Mouse (Mus musculus) heart, embryonic 10.5 days (tissue): ENCODE measurements around the gene Slc9a8. TPM values are rescaled to one million over a fixed set of nuclear protein-coding genes. Genes with fewer than 3 reads are reported as not detected.

Experiments used
- DNase-seq: peaks from one replicate; pipeline ENCODE4 v3.0.0-alpha.2; 2017; ENCODE audit warnings: low spot score
- H3K27ac ChIP-seq: fragments of 300-500 bp; sonication (generic); 2 replicates; pipeline ENCODE4 v1.5.1; 2016; ENCODE audit warnings: mild to moderate bottlenecking
- H3K27me3 ChIP-seq: fragments of 300-500 bp; sonication (generic); 2 replicates; pipeline ENCODE4 v1.6.1; 2016; ENCODE audit warnings: mild to moderate bottlenecking; ENCODE audit not compliant: poor library complexity, insufficient read depth, severe bottlenecking
- H3K36me3 ChIP-seq: fragments of 300-500 bp; sonication (generic); 2 replicates; pipeline ENCODE4 v1.6.1; 2016; ENCODE audit warnings: mild to moderate bottlenecking, moderate library complexity
- H3K4me1 ChIP-seq: fragments of 300-500 bp; sonication (generic); 2 replicates; pipeline ENCODE4 v1.6.1; 2016; ENCODE audit warnings: mild to moderate bottlenecking
- H3K4me3 ChIP-seq: fragments of 300-500 bp; sonication (generic); 2 replicates; pipeline ENCODE4 v1.5.1; 2016; ENCODE audit warnings: mild to moderate bottlenecking, moderate library complexity
- H3K9me3 ChIP-seq: fragments of 300-500 bp; sonication (generic); 2 replicates; pipeline ENCODE4 v1.6.1; 2016; ENCODE audit warnings: mild to moderate bottlenecking, moderate library complexity
- WGBS: fragments of 180-500 bp; shearing (Covaris S2); methylation state at CpG from one replicate; pipeline ENCODE4 v1.1.7; 2016; 5-methylcytosine and 5-hydroxymethylcytosine counted together
- polyA plus RNA-seq: library from polyadenylated mRNA; unstranded; fragments of >200 nt; fragmentation: Nextera tagmentation; extraction: Ambion mirVana; gene quantifications from 2 replicates; pipeline ENCODE4 v1.2.1, GENCODE M21; 2016

Gene Slc9a8
- polyA plus RNA-seq, 1 experiment from 2014 or later: 23.0 TPM

DNA sequence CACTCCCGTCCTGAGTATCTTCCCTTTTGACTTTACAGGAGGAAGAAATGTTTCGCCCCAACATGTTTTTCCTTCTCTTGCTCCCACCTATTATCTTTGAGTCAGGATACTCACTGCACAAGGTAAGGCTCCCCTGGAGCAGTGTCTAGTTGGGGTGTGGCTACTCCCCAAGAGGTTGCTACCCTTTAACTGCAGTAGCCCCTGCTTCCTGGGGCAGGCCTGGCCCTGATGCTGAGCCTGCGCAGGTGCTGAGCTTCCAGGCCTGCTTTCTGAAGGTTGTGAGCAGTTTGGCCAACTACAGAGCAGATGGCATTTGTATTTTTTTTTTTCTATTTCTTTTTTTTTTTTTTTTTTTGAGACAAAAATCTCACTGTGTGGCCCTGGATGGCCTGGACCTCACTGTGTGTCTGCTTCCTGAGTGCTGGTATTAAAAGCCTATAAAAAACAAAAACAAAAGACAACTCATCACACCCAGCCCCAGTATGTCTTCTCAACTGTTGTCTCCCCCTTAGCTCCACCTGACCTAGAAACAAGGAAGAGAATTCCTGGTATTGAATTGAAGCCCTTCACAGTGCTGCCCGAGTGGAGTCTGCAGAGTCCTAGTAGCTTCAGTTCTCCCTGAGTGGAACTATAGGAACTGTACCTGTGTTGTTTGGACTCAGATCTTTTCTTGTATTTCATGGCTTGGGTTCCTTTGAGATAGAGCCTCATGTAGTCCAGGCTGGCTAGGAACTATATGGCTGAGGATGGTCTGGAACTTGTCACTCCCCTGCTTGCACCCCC, 22.1 kb downstream of the Slc9a8 start:
- no peak for DNase-seq
- peaks cover 90% of the 10 kb centered on the region for H3K36me3 ChIP-seq
- 96% methylated on average over 4 of the region's 4 CpGs for WGBS
- no peaks in the 10 kb centered on the region for H3K27me3 ChIP-seq
- no peaks in the 10 kb centered on the region for H3K4me1 ChIP-seq
- no peak overlapping the region for H3K27ac ChIP-seq
- H3K4me3 ChIP-seq: no peak overlapping the region
- H3K9me3 ChIP-seq: no peaks in the 10 kb centered on the region

- Histone ChIP-seq H3K9me3 (no peaks in the 10 kb centered on the region), H3K36me3 (peaks cover 90% of the 10 kb centered on the region), H3K4me3 (no peak overlapping the region), H3K4me1 (0 out of 2 replicates have a peak, but pooled peaks cover 3% of the 10 kb centered on the region), H3K27me3 (no peaks in the 10 kb centered on the region), H3K27ac (peak overlapping the region; percentile 50; the same call in 1 of the 2 replicates)
- DNase-seq: no peak
- WGBS: 82% methylated on average over 20 of the region's 20 CpGs
These were observed 24.6 kb downstream of the Slc9a8 start for GRCm38 (mm10) chr2:167445911-167446780.

- no peaks in the 10 kb centered on the region for H3K27me3 ChIP-seq
- no peak for DNase-seq
- 0 out of 2 replicates have a peak, but pooled peaks cover 3% of the 10 kb centered on the region for H3K4me1 ChIP-seq
- H3K9me3 ChIP-seq: no peaks in the 10 kb centered on the region
- H3K27ac ChIP-seq: peak overlapping the region; percentile 50; the same call in 1 of the 2 replicates
- H3K36me3 ChIP-seq: peaks cover 86% of the 10 kb centered on the region
- H3K4me3 ChIP-seq: no peak overlapping the region
- 89% methylated on average over 7 of the region's 7 CpGs for WGBS
These were observed 25.7 kb downstream of the Slc9a8 start for GRCm38 (mm10) chr2:167447207-167447606.

GRCm38 (mm10) chr2:167447629-167448028, 26.1 kb downstream of the Slc9a8 start:
- Histone ChIP-seq H3K27ac (peak overlapping the region; percentile 39; the same call in 1 of the 2 replicates), H3K4me1 (0 out of 2 replicates have a peak, but pooled peaks cover 3% of the 10 kb centered on the region), H3K4me3 (no peak overlapping the region), H3K36me3 (peaks cover 83% of the 10 kb centered on the region), H3K9me3 (no peaks in the 10 kb centered on the region), H3K27me3 (no peaks in the 10 kb centered on the region)
- WGBS: 79% methylated on average over 8 of the region's 8 CpGs
- DNase-seq: peak; percentile 93

DNA sequence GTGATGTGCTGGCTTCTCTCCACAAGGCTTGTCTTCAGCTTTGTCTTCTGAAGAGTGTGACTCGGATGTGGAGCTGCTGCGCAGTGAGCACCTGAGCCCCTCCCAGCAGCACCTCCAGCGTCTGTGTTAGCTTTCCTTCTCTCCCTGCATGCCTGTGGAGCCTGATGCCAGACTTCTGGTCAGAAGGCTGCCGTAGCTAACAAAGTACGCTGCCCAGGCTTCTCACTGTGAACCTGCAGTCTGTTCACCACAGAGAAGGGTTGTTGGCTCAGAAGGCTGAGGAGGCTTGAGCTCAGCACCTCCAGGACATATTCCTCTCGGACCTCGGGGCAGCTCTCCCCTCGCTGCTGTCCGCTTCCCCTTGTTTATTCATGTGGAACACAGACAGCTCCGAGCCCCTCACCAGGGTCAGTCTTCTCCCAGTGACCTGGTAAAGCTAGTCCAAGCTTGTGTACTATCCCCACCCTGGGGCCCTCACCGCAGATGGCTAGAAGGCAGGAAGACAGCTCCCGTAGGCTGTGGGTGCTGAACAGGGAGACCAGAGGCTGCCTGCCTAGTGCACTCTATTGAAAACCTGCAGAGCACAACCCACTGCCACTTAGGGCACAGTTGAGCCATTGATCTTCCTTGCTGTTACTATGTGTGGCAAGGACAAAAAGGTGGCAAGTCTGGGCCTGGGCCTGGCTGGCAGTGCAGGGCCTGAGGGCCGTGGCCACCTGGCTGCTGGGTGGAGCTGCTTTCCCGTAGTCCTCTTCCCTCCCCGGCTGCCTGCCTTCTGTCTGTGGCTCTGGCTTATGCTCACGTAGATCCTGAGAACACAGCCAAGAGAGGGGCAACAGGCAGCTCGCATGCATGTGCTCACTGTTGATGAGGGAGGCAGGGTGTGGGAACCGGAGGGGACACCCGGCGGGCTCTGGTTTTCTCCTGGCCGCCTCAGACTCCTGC, 28.1 kb downstream of the Slc9a8 start:
- peaks cover 83% of the 10 kb centered on the region for H3K36me3 ChIP-seq
- 90% methylated on average over 21 of the region's 21 CpGs for WGBS

GRCm38 (mm10) chr2:167450647-167451046, 29.1 kb downstream of the Slc9a8 start:
- no peaks in the 10 kb centered on the region for H3K9me3 ChIP-seq
- H3K36me3 ChIP-seq: peaks cover 81% of the 10 kb centered on the region
- no peak overlapping the region for H3K27ac ChIP-seq
- H3K4me3 ChIP-seq: no peak overlapping the region
- H3K27me3 ChIP-seq: no peaks in the 10 kb centered on the region
- 90% methylated on average over 8 of the region's 8 CpGs for WGBS
- 0 out of 2 replicates have a peak, but pooled peaks cover 3% of the 10 kb centered on the region for H3K4me1 ChIP-seq
- no peak for DNase-seq

More for the DNA sequence above, 28.1 kb downstream of the Slc9a8 start:
- Histone ChIP-seq H3K4me1 (0 out of 2 replicates have a peak, but pooled peaks cover 3% of the 10 kb centered on the region), H3K4me3 (no peak overlapping the region), H3K27ac (peak overlapping the region; percentile 23; the same call in 1 of the 2 replicates), H3K9me3 (no peaks in the 10 kb centered on the region), H3K27me3 (no peaks in the 10 kb centered on the region)
- DNase-seq: no peak

DNA sequence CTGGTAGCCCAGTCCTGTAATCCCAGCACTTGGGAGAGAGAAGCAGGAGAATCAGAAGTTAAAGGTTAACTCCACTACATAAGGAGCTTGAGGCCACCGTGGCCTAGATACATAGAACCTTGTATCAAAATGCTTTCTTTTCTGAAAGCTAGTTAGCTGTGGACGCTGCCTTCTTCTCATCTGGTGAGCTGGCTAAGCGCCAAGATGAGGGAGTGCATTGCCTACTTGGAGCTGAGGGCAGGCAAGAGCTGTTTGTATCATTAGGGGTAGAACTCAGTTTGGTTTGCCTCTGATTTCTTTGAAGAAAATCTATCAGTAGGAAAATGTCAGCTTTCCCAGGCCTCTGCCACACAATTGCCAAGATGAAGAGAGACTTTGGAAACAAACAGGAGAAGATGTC, 32.3 kb downstream of the Slc9a8 start:
- no peaks in the 10 kb centered on the region for H3K9me3 ChIP-seq
- no peak overlapping the region for H3K27ac ChIP-seq
- H3K4me3 ChIP-seq: no peak overlapping the region
- DNase-seq: no peak
- 90% methylated on average over 3 of the region's 3 CpGs for WGBS
- 0 out of 2 replicates have a peak, but pooled peaks cover 3% of the 10 kb centered on the region for H3K4me1 ChIP-seq
- H3K36me3 ChIP-seq: peaks cover 86% of the 10 kb centered on the region
- no peaks in the 10 kb centered on the region for H3K27me3 ChIP-seq

DNA sequence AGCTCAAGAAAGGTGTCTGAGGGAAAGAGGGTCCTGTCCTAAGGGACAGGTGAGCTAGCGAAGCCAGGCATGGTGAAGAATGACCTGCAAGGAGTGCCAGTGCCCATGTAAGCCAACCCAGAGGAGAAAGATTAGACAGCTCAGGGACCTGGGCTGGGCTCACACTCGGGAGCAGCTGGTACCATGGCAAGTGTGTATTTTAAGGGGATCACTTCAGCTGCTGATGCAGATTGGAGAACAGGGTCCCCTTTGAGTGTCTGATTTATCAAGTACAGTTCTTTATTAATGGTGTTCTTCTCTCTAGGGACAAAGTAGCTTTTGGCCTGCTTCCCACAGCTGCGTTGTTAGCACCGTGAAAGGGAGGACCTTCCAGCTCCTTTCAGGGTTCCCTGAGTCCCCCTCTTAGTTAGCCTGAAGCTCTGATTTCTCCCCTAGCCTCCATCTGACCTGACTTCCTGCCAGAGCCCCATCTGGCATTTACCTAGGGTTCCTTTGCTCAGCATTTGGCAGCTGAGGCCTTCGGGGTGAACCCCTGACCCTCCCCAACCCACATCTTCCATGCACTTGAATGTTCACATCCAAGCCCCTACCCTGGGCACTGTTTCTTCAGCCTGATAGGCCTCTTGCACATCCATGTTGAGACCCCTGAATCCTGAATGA, 35.0 kb downstream of the Slc9a8 start:
- Histone ChIP-seq H3K9me3 (no peaks in the 10 kb centered on the region), H3K27ac (no peak overlapping the region), H3K4me3 (no peak overlapping the region), H3K27me3 (no peaks in the 10 kb centered on the region), H3K36me3 (peaks cover 90% of the 10 kb centered on the region), H3K4me1 (no peaks in the 10 kb centered on the region)
- WGBS: 96% methylated on average over 5 of the region's 5 CpGs
- no peak for DNase-seq

GRCm38 (mm10) chr2:167457213-167457612, 35.7 kb downstream of the Slc9a8 start:
- Histone ChIP-seq H3K27ac (no peak overlapping the region), H3K4me3 (no peak overlapping the region), H3K27me3 (no peaks in the 10 kb centered on the region), H3K36me3 (peaks cover 92% of the 10 kb centered on the region), H3K9me3 (no peaks in the 10 kb centered on the region), H3K4me1 (no peaks in the 10 kb centered on the region)
- DNase-seq: no peak
- WGBS: 93% methylated on average over 9 of the region's 9 CpGs

GRCm38 (mm10) chr2:167458548-167458947, 37.0 kb downstream of the Slc9a8 start:
- H3K27me3 ChIP-seq: no peaks in the 10 kb centered on the region
- no peak overlapping the region for H3K27ac ChIP-seq
- no peaks in the 10 kb centered on the region for H3K9me3 ChIP-seq
- no peaks in the 10 kb centered on the region for H3K4me1 ChIP-seq
- WGBS: 87% methylated on average over 3 of the region's 3 CpGs
- peaks cover 82% of the 10 kb centered on the region for H3K36me3 ChIP-seq
- no peak for DNase-seq
- H3K4me3 ChIP-seq: no peak overlapping the region

DNA sequence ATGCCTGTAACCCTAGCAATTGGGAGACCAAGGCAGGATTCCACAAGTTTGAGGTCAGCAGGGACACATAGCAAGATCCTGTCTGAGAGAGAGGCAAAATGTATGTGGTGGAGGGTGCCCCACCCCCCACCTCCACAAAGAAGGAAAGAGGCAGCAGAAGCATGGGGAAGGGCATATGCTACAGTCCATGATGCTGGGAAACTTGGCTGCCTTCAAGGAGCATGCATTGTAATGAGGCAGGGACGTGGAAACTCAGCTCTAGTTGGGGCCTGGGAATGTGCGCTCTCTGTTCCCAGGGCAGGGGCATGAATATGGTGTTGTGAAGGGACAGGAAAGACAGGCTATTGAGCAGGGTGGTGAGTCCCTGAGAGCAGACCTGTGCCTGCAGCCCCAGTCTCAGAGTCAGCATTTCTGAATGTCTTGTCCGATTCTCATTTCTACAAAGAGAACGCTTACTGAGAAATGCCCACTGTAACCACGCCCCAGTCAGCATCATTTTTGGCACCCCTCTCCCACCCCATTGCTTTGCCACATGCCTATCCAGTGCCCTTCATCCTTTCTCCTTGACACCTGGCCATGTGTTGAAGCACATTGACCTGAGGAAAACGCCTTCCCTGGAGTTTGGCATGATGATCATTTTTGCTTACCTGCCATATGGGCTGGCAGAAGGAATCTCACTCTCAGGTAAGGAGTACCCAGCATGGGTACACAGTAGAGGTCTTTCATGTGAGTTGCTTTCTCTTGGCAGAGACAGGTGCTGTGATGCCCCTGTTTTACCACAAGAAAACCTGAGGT, 37.8 kb downstream of the Slc9a8 start:
- Histone ChIP-seq H3K4me1 (no peaks in the 10 kb centered on the region), H3K9me3 (no peaks in the 10 kb centered on the region), H3K27ac (no peak overlapping the region), H3K27me3 (no peaks in the 10 kb centered on the region), H3K36me3 (peaks cover 76% of the 10 kb centered on the region), H3K4me3 (no peak overlapping the region)
- no peak for DNase-seq
- WGBS: 89% methylated on average over 6 of the region's 6 CpGs
